Mouse (Mus musculus) kidney, embryonic 15.5 days (tissue): ENCODE measurements around the gene Mecom. TPM values are rescaled to one million over a fixed set of nuclear protein-coding genes. Genes with fewer than 3 reads are reported as not detected.

Source experiments
- ATAC-seq: fragments of 200-750 bp; cut with Nextera tagmentation; replicated peaks from 2 replicates; pipeline ENCODE4 v1.8.0; 2017; ENCODE audit warnings: moderate TSS enrichment; ENCODE audit not compliant: low FRiP score
- H3K27ac ChIP-seq: fragments of 300-500 bp; sonication (generic); 2 replicates; pipeline ENCODE4 v1.5.1; 2015; ENCODE audit warnings: mild to moderate bottlenecking, inconsistent platforms
- H3K27me3 ChIP-seq: fragments of 300-500 bp; sonication (generic); 2 replicates; pipeline ENCODE4 v1.6.1; 2015; ENCODE audit warnings: inconsistent platforms
- H3K36me3 ChIP-seq: fragments of 300-500 bp; sonication (generic); 2 replicates; pipeline ENCODE4 v1.6.1; 2015; ENCODE audit warnings: inconsistent platforms
- H3K4me1 ChIP-seq: fragments of 300-500 bp; sonication (generic); 2 replicates; pipeline ENCODE4 v1.6.1; 2015; ENCODE audit warnings: inconsistent platforms
- H3K4me2 ChIP-seq: fragments of 300-500 bp; sonication (generic); 2 replicates; pipeline ENCODE4 v1.6.1; 2015; ENCODE audit warnings: moderate library complexity, mild to moderate bottlenecking, inconsistent platforms
- H3K4me3 ChIP-seq: fragments of 300-500 bp; sonication (generic); replicated peaks from 2 replicates; pipeline ENCODE4 v1.5.1; 2015; ENCODE audit warnings: mild to moderate bottlenecking, inconsistent platforms
- H3K9ac ChIP-seq: fragments of 300-500 bp; sonication (generic); 2 replicates; pipeline ENCODE4 v1.6.1; 2015; ENCODE audit warnings: mild to moderate bottlenecking, inconsistent platforms
- H3K9me3 ChIP-seq: fragments of 300-500 bp; sonication (generic); replicated peaks from 2 replicates; pipeline ENCODE4 v1.6.1; 2016; ENCODE audit warnings: inconsistent platforms
- WGBS: fragments of 180-500 bp; shearing (Covaris S2); methylation state at CpG from one replicate; pipeline ENCODE4 v1.1.7; 2015; ENCODE audit warnings: mixed read lengths; 5-methylcytosine and 5-hydroxymethylcytosine counted together
- polyA plus RNA-seq: library from polyadenylated mRNA; unstranded; fragments of >200 nt; fragmentation: Nextera tagmentation; extraction: Ambion mirVana; gene quantifications from 2 replicates; pipeline ENCODE4 v1.2.1, GENCODE M21; 2015

Mecom gene
- polyA plus RNA-seq, 1 experiment from 2014 or later, result 66.4 TPM

DNA sequence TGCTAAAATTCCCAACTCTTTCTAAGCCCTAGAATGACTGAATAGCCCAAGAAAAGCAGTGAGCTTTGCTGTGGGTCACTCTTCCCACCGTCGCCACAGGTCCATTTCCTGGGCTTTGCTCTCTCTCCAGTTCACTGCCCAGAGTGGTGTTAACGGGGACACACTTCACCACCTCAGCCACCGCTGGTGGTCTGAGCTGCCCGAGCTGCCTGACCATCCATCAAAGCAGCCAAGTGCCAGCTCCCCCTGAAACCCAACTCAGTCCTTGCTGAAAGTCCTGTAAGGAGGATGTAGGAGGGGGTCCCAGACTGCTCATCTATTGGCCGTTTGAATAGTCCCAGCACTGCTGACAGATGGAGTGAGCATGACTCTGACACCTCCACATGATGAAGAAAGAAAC is 72.2 kb downstream of the Mecom start:
- H3K27ac ChIP-seq, result no peak overlapping the region
- 25% methylated on average over 6 of the region's 6 CpGs for WGBS
- H3K27me3 ChIP-seq, result peaks cover 8% of the 10 kb centered on the region
- no peak overlapping the region for H3K4me2 ChIP-seq
- H3K4me3 ChIP-seq, result no peak overlapping the region
- no peaks in the 10 kb centered on the region for H3K36me3 ChIP-seq
- peaks cover 18% of the 10 kb centered on the region for H3K4me1 ChIP-seq
- H3K9ac ChIP-seq, result no peak overlapping the region
- peak; percentile 91 for ATAC-seq
- no peaks in the 10 kb centered on the region for H3K9me3 ChIP-seq

DNA sequence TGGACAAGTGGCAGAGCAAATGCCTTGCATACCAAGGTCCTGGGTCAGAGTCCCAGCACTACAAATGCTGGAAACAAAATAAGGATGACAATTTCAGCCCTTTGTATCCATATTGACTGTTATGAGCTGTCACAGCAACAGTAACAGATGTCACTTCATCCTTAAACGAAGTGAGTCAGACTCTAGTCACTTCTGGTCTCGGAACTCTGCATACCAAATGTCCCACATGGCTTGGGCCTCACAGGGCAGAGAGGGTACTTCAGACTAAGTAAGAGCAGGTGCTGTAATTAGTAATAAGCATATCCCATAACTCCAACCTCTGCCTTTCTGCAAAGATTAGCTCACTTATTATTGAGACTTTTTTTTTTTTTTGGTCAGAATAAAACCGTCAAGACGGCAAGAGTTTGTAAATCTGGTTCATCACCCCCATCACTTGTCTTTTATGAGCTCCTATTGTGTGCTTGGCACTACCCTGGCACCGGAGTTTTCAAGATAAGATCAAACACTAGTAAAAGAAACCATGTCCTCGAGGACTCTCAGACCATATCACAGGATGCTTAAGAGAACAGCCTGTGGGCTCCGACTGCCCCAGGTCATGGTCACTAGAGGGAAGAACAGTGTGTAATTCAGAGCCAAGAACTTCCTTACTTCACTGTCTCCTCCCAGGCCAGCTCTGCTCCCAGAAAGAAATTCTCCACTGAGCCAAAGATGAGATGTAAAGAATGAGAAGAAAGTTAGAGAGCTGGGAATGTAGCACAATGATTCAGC is 79.6 kb downstream of the Mecom start:
- H3K9me3 ChIP-seq, result no peaks in the 10 kb centered on the region
- H3K36me3 ChIP-seq, result no peaks in the 10 kb centered on the region
- H3K27me3 ChIP-seq, result peaks cover 13% of the 10 kb centered on the region
- 0 out of 2 replicates have a peak, but pooled peaks cover 3% of the 10 kb centered on the region for H3K4me1 ChIP-seq
- no peak overlapping the region for H3K27ac ChIP-seq
- ATAC-seq, result no peak
- H3K4me3 ChIP-seq, result no peak overlapping the region
- H3K4me2 ChIP-seq, result no peak overlapping the region
- no peak overlapping the region for H3K9ac ChIP-seq
- WGBS, result 73% methylated on average over 7 of the region's 7 CpGs

DNA sequence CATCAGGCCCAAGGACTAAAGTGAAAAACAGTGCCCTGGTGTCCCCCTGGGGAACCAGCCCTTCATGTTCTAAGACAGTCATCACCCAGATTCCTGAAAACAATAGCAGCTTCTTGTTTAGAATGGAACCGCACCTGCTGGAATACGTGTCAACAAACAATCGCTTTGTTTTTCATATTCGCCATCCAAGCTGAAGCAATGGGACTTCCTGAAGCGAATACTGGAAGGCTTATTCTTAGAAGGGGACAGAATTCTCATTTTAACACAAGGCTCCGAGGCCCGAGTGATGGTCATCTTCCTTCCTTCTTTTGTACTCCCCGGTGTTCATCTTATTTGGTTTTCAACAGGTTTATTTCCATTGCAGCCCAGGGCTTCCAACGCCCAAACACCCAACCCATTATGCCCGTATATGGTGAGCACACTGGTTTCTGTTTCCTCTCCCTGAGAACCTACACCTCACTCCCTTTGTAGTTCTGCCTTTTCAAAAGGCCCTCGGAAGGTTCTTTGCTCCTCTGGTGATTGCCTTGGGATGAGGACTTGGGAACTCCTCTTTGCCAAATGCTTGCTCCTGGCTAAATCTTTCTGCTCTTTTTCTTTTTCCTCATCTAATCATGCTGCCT is 81.7 kb downstream of the Mecom start:
- H3K36me3 ChIP-seq, result no peaks in the 10 kb centered on the region
- H3K27ac ChIP-seq, result no peak overlapping the region
- H3K27me3 ChIP-seq, result peaks cover 7% of the 10 kb centered on the region; the same call in 1 of the 2 replicates
- no peaks in the 10 kb centered on the region for H3K4me1 ChIP-seq
- no peak for ATAC-seq
- H3K4me2 ChIP-seq, result no peak overlapping the region
- no peak overlapping the region for H3K4me3 ChIP-seq
- no peaks in the 10 kb centered on the region for H3K9me3 ChIP-seq
- H3K9ac ChIP-seq, result no peak overlapping the region
- 66% methylated on average over 11 of the region's 11 CpGs for WGBS

GRCm38 (mm10) chr3:30464497-30464896 is 83.3 kb downstream of the Mecom start:
- Histone ChIP-seq H3K4me3 (no peak overlapping the region), H3K36me3 (no peaks in the 10 kb centered on the region), H3K9ac (no peak overlapping the region), H3K4me2 (no peak overlapping the region), H3K27ac (no peak overlapping the region), H3K27me3 (peaks cover 7% of the 10 kb centered on the region; the same call in 1 of the 2 replicates), H3K9me3 (no peaks in the 10 kb centered on the region), H3K4me1 (0 out of 2 replicates have a peak, but pooled peaks cover 3% of the 10 kb centered on the region)
- no peak for ATAC-seq
- 75% methylated on average over 3 of the region's 3 CpGs for WGBS

DNA sequence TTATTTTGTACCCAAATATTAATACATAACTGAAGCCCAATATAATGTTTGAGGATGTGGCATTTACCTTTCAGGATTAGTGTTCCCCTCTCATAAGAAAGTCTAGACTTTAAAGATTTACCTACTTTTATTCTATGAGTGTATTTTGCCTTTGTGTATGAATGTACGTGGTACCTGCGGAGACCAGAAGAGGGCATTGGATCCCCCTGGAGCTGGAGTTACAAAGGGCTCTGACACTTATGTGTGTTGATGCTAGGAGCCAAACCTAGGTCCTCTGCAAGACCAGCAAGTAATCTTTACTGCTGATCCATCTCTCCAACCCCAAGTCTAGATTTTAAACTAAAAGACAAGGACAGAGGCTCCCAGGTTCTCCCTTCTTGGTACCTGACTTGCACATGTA is 86.0 kb downstream of the Mecom start:
- Histone ChIP-seq H3K4me1 (peaks cover 8% of the 10 kb centered on the region; the same call in 1 of the 2 replicates), H3K4me2 (no peak overlapping the region), H3K9me3 (no peaks in the 10 kb centered on the region), H3K27me3 (peaks cover 7% of the 10 kb centered on the region; the same call in 1 of the 2 replicates), H3K4me3 (no peak overlapping the region), H3K36me3 (no peaks in the 10 kb centered on the region), H3K9ac (no peak overlapping the region), H3K27ac (no peak overlapping the region)
- 89% methylated on average over 2 of the region's 2 CpGs for WGBS
- no peak for ATAC-seq

- 81% methylated on average over 9 of the region's 9 CpGs for WGBS
- Histone ChIP-seq H3K36me3 (no peaks in the 10 kb centered on the region), H3K27ac (no peak overlapping the region), H3K4me3 (no peak overlapping the region), H3K27me3 (peaks cover 7% of the 10 kb centered on the region; the same call in 1 of the 2 replicates), H3K4me1 (peaks cover 8% of the 10 kb centered on the region; the same call in 1 of the 2 replicates), H3K4me2 (no peak overlapping the region), H3K9me3 (no peaks in the 10 kb centered on the region), H3K9ac (no peak overlapping the region)
- no peak for ATAC-seq
Measured at GRCm38 (mm10) chr3:30460890-30461578, 86.8 kb downstream of the Mecom start.

DNA sequence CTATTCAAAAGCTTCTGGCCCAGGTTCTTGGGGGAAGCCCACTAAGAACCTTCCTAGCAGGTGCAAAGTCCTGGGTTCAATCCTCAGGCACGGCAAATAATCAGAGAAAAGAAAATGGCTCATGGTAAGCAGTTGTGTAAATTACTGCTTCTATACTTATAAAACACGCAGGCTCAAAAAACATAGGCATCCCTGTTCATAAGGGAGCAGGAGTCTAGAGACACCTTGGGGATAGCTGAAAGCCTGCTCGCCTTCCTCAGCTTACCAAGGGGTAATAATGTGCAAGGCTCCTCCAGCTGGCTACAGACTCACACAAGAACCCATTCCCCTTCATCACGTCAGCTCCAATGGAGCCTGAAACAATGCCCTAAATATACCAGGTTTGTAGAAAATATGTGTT is 88.2 kb downstream of the Mecom start:
- WGBS, result 92% methylated on average over 4 of the region's 4 CpGs
- Histone ChIP-seq H3K4me3 (no peak overlapping the region), H3K36me3 (no peaks in the 10 kb centered on the region), H3K4me2 (no peak overlapping the region), H3K27ac (no peak overlapping the region), H3K4me1 (peaks cover 10% of the 10 kb centered on the region), H3K9me3 (no peaks in the 10 kb centered on the region), H3K9ac (no peak overlapping the region), H3K27me3 (no peaks in the 10 kb centered on the region)
- ATAC-seq, result no peak

DNA sequence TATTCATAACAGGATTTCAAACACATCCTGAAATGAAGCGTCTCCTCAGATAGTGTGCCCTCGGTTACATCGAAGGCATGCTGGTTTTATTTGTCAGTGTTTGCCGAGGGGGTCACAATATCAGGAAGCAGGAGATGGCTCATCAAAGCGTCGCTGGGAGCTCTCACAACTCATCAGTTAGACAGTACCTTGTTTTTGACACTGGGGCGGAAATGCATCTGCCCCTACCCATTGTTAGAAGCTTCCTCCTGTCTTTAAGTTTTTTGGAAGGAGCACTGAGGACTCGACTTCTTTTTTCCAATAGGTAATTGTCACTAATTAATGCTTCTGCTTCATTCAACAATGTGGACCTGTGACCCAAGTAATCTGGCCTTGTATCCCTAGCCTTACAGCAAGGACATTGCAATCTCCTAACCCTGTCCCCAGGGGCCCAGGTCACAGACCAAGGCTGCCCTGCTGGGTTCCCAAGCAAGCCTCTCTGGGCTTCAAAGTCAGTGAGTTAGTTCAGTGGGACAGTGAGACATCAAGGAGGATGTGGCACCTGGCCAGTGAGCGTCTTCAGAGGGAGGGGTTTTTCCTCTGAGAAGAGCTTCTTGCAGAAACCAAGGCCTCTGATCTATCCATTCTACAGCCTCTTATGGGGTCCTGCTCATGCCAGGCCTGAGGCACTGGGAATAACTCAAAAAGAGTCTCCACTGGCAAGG is 89.7 kb downstream of the Mecom start:
- Histone ChIP-seq H3K4me2 (no peak overlapping the region), H3K4me3 (no peak overlapping the region), H3K4me1 (peaks cover 24% of the 10 kb centered on the region), H3K27ac (0 out of 2 replicates have a peak overlapping the region, but pooled peaks have one; percentile 27), H3K9me3 (no peaks in the 10 kb centered on the region), H3K9ac (no peak overlapping the region), H3K27me3 (no peaks in the 10 kb centered on the region), H3K36me3 (no peaks in the 10 kb centered on the region)
- WGBS, result 59% methylated on average over 9 of the region's 9 CpGs
- ATAC-seq, result no peak

DNA sequence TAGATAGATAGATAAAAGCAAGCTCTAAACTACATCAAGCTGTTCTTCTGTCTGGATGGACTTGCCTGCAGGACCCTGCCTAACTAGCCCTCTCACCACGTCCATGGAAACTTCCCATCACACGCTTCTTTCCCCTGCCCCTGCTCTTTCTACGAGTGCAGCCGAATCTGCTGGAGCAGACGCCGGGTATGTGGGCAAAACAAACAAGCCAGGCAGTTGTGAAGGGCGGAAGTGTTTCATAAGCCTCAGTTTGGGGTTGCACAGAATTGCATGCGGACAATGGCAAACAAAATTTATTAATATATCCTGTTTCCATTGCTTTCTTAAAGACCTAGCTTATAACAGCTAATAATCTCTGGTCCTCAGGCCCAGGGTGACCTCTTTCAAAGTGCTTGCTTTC is 91.9 kb downstream of the Mecom start:
- Histone ChIP-seq H3K36me3 (no peaks in the 10 kb centered on the region), H3K9me3 (no peaks in the 10 kb centered on the region), H3K4me3 (no peak overlapping the region), H3K4me1 (peaks cover 38% of the 10 kb centered on the region), H3K27ac (no peak overlapping the region), H3K4me2 (no peak overlapping the region), H3K9ac (no peak overlapping the region), H3K27me3 (no peaks in the 10 kb centered on the region)
- ATAC-seq, result no peak
- WGBS, result 68% methylated on average over 8 of the region's 8 CpGs

DNA sequence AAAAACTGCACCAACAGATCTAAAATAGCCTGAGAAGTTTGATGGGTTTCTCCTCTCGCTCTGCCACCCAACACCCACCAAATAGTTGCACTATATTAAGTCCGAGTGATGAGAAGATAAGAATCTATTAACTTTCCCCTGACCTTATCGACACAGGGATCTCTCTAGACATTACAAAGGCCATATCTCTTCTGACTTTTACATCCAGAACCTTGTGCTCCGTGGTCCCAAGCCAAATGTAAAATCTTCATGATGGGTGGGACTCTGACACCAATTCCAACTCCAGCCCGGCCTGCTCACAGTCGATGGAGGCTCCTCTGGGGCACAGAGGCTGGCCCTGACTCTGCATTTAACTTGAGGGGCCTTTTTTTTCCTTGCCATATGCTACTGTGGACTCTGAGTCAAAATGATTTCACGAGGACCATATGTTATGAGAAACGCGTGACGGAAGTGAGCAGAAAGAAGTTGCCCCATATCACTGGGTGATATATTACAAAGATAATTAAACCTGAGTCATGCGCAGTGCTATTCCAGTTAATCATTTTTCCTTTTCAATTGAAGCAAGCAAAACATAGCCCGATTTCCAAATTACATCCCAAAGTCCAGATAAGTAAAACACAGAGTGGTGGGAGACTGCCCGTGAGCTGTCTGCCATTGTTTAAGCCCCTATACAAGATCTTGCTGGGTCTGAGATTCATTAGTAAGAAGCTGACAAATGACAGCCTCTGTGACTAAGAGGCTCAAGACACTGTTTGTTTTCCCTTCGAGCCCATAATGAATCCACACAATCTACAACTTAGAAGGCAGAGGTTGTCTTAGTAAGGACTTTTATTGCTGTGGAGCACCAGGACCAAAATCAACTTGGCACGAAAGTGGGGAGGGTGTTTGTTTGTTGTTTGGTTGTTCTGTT is 94.0 kb downstream of the Mecom start:
- no peak for ATAC-seq
- Histone ChIP-seq H3K4me1 (peaks cover 42% of the 10 kb centered on the region), H3K9me3 (no peaks in the 10 kb centered on the region), H3K36me3 (no peaks in the 10 kb centered on the region), H3K4me3 (no peak overlapping the region), H3K27ac (peak overlapping the region; percentile 48), H3K4me2 (peak overlapping the region; percentile 5; the same call in 1 of the 2 replicates), H3K9ac (no peak overlapping the region), H3K27me3 (no peaks in the 10 kb centered on the region)
- WGBS, result 35% methylated on average over 15 of the region's 15 CpGs

DNA sequence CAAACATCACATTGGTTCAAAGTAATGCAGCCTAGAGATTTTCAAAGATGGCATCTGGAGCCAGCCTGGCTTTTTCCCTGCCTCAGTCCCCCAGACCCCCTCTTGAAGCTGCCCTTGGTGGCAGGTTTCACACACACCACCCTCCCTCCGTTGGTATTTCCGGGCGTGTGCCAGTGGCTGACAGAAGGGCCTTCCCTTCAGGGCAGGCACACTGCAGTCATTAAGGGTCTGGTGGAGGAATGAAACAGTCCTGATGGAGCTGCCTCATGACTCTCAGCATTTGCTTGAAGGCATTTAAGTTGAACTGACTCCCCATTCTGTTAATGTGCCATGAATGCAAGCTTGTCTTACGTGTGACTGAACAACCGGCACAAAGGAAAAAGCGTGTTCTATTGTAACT is 94.8 kb downstream of the Mecom start:
- no peak overlapping the region for H3K4me2 ChIP-seq
- no peak overlapping the region for H3K4me3 ChIP-seq
- no peaks in the 10 kb centered on the region for H3K36me3 ChIP-seq
- no peak overlapping the region for H3K9ac ChIP-seq
- WGBS, result 46% methylated on average over 6 of the region's 6 CpGs
- no peaks in the 10 kb centered on the region for H3K27me3 ChIP-seq
- H3K9me3 ChIP-seq, result no peaks in the 10 kb centered on the region
- peak; percentile 52 for ATAC-seq
- peaks cover 40% of the 10 kb centered on the region for H3K4me1 ChIP-seq
- peak overlapping the region; percentile 73 for H3K27ac ChIP-seq
